Mouse (Mus musculus) embryonic facial prominence, embryonic 15.5 days (tissue): ENCODE measurements at regions not wholly inside any gene's neighbourhood (a gene's known extent, or its start where the extent isn't known, plus 50 kb on each side); places are given as distances from the start of the nearest gene placed in this dataset.

ENCODE experiments used
- ATAC-seq: fragments of 200-750 bp; cut with Nextera tagmentation; 2 replicates; pipeline ENCODE4 v1.8.0; 2017; ENCODE audit warnings: low read depth, moderate TSS enrichment; ENCODE audit not compliant: insufficient number of reproducible peaks, low FRiP score, low TSS enrichment
- H3K27ac ChIP-seq: fragments of 300-500 bp; sonication (generic); replicated peaks from 2 replicates; pipeline ENCODE4 v1.5.1; 2015; ENCODE audit warnings: mild to moderate bottlenecking, inconsistent platforms
- H3K27me3 ChIP-seq: fragments of 300-500 bp; sonication (generic); 2 replicates; pipeline ENCODE4 v1.6.1; 2015; ENCODE audit warnings: inconsistent platforms
- H3K36me3 ChIP-seq: fragments of 300-500 bp; sonication (generic); 2 replicates; pipeline ENCODE4 v1.6.1; 2015; ENCODE audit warnings: mild to moderate bottlenecking, inconsistent platforms
- H3K4me1 ChIP-seq: fragments of 300-500 bp; sonication (generic); 2 replicates; pipeline ENCODE4 v1.6.1; 2015; ENCODE audit warnings: inconsistent platforms
- H3K4me2 ChIP-seq: fragments of 300-500 bp; sonication (generic); replicated peaks from 2 replicates; pipeline ENCODE4 v1.6.1; 2015; ENCODE audit warnings: mild to moderate bottlenecking, inconsistent platforms
- H3K4me3 ChIP-seq: fragments of 300-500 bp; sonication (generic); replicated peaks from 2 replicates; pipeline ENCODE4 v1.5.1; 2015; ENCODE audit warnings: mild to moderate bottlenecking, inconsistent platforms
- H3K9ac ChIP-seq: fragments of 300-500 bp; sonication (generic); 2 replicates; pipeline ENCODE4 v1.6.1; 2015; ENCODE audit warnings: inconsistent platforms
- H3K9me3 ChIP-seq: fragments of 300-500 bp; sonication (generic); replicated peaks from 2 replicates; pipeline ENCODE4 v1.6.1; 2016; ENCODE audit warnings: inconsistent platforms
- WGBS: fragments of 180-500 bp; shearing (Covaris S2); methylation state at CpG from one replicate; pipeline ENCODE4 v1.1.7; 2015; 5-methylcytosine and 5-hydroxymethylcytosine counted together

DNA sequence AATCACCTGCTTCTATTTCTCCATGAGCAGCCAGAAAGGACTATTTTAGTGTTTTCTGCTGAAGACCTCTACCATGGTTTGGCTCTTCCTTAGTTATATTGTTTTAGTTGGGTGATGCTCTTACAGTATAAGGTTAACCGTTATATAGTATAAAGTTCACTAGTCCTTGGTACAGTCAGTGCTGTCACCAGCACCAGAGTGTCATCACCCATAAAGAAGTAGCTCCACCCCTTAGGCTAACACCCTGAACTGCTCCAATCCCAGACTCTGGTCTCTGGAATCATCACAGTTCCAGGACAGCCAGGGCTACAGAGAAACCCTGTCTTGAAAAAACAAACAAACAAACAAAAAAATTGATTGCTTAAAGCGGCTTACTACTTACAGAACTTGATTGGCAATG is 77.2 kb upstream of the Sgk1 start:
- Histone ChIP-seq H3K9ac (no peak overlapping the region), H3K4me3 (no peak overlapping the region), H3K27me3 (no peaks in the 10 kb centered on the region), H3K4me2 (no peak overlapping the region), H3K36me3 (no peaks in the 10 kb centered on the region), H3K27ac (no peak overlapping the region), H3K9me3 (no peaks in the 10 kb centered on the region), H3K4me1 (no peaks in the 10 kb centered on the region)
- no peak for ATAC-seq
- 79% methylated on average over 2 of the region's 2 CpGs for WGBS

DNA sequence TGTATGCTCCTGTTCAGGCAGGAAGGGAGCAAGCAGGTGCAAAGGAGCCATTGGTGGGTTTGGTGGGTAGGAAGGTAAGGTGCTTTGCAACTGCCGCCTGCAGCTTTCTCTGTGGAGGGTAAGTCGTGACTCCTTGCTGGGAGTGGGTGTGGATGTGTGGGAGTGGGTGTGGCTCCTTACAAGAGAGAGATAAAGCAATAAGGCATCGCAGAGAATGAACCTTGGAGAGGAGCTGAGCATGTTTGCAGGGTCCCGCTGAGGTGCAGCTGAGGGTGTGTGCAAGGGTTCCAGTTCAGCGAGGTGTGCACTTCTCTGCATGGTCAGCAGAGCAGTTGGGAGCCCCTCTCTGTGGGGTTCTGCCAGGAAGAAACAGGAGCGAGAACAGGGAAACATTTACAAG is 76.4 kb upstream of the Sgk1 start:
- H3K27ac ChIP-seq = no peak overlapping the region

DNA sequence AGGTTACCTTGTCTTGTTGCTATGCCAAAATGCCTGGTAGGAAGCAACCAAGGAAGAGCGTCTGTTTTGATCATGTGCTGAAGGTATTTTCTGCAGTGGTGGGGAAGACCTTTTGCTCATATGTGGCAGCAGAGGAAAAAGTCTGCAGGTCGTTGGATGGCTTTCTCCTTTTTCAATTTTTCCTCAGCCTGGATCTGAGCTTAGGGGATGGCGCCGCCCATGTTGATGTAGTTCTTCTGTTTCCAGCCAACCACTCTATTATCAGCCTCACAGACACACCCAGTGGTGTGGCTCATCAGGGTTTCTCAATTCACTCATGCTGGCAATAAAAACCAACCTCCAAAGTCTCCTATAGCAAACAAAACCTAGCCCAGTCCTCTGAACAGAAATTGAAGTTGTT is 75.3 kb upstream of the Sgk1 start:
- Histone ChIP-seq H3K36me3 (no peaks in the 10 kb centered on the region), H3K4me2 (no peak overlapping the region), H3K9ac (no peak overlapping the region), H3K4me1 (no peaks in the 10 kb centered on the region), H3K4me3 (no peak overlapping the region), H3K27me3 (no peaks in the 10 kb centered on the region), H3K27ac (no peak overlapping the region), H3K9me3 (no peaks in the 10 kb centered on the region)
- no peak for ATAC-seq
- 89% methylated on average over 4 of the region's 4 CpGs for WGBS

More for the DNA sequence above, 76.4 kb upstream of the Sgk1 start:
- Histone ChIP-seq H3K36me3 (no peaks in the 10 kb centered on the region), H3K4me3 (no peak overlapping the region), H3K9me3 (no peaks in the 10 kb centered on the region), H3K27me3 (no peaks in the 10 kb centered on the region), H3K4me2 (no peak overlapping the region), H3K4me1 (no peaks in the 10 kb centered on the region), H3K9ac (no peak overlapping the region)
- WGBS = 60% methylated on average over 6 of the region's 6 CpGs
- ATAC-seq = no peak

DNA sequence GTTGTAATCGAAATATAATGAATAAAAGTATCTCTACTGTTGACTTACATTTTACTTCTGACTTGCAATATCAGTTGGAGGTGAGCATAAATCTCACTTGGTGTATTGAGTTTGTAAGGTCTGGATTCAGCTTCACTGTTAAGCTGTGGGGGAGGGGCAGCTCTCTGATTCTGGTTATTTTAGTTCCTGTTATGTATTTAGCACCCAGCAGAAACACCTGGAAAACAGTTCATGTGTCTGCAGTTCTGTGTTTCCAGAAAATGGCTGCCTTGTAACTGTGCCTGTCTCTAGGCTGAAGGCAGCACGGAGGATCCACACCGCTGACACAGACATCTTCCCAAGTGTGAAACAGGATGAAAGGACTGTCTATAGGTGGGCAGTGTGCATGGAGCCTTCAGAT is 62.3 kb upstream of the Sgk1 start:
- H3K9ac ChIP-seq = no peak overlapping the region
- 77% methylated on average over 3 of the region's 3 CpGs for WGBS
- H3K4me3 ChIP-seq = no peak overlapping the region
- no peak for ATAC-seq
- no peak overlapping the region for H3K4me2 ChIP-seq
- H3K36me3 ChIP-seq = no peaks in the 10 kb centered on the region
- H3K27ac ChIP-seq = no peak overlapping the region
- H3K27me3 ChIP-seq = no peaks in the 10 kb centered on the region
- H3K9me3 ChIP-seq = no peaks in the 10 kb centered on the region
- peaks cover 4% of the 10 kb centered on the region; the same call in 1 of the 2 replicates for H3K4me1 ChIP-seq

DNA sequence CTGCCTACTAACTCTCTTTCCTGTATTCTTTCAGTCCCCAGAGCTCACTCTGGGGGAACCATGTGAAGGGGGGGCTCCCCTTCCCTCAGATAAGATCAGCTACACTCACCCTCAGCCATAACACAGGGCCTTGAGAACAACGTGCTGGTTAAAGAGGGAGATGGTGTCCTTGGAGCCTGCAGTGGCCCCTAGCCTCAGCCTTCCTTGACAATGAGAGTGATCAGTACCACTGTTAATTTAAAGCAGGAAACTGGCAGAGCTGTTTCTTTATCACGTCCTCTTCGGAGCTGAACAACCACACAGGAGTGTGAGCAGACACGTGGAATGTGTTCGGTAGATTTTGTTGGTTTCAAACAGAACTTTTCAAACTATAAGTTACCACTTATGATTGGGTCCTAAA is 60.6 kb upstream of the Sgk1 start:
- H3K4me2 ChIP-seq = no peak overlapping the region
- no peak overlapping the region for H3K4me3 ChIP-seq
- H3K4me1 ChIP-seq = peaks cover 8% of the 10 kb centered on the region; the same call in 1 of the 2 replicates
- no peaks in the 10 kb centered on the region for H3K27me3 ChIP-seq
- H3K9ac ChIP-seq = no peak overlapping the region
- no peak for ATAC-seq
- 68% methylated on average over 5 of the region's 5 CpGs for WGBS
- H3K9me3 ChIP-seq = no peaks in the 10 kb centered on the region
- H3K36me3 ChIP-seq = no peaks in the 10 kb centered on the region
- H3K27ac ChIP-seq = no peak overlapping the region

DNA sequence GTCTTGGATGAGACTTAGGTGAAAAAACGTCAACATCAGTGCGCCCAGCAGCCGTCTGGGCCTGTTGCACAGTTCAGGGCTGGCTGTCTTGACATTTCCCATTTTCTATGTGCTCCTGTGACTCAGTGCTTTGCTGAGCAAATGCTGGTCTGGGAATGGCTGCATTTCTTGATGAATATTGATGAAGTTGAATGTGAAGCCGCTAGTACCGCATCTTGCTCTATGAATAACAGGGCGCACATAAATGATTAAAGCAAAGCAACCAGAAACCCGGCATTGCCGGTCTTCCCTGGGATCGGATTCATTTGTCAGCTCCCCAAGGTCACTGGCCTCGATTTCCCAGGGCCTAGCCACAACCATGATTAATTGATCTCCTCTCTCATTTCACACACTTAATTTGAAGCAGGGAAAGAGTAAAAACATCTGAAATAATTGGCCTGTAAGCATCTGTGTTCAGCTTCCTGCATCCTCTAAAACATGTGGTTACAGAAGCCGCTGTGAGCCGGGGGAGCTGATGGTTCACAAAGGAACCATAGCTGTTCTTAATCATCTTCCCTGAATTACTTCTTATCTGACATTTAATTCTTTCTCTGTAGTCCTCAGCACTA is 57.5 kb upstream of the Sgk1 start:
- 35% methylated on average over 12 of the region's 12 CpGs for WGBS
- no peak for ATAC-seq
- no peak overlapping the region for H3K4me2 ChIP-seq

DNA sequence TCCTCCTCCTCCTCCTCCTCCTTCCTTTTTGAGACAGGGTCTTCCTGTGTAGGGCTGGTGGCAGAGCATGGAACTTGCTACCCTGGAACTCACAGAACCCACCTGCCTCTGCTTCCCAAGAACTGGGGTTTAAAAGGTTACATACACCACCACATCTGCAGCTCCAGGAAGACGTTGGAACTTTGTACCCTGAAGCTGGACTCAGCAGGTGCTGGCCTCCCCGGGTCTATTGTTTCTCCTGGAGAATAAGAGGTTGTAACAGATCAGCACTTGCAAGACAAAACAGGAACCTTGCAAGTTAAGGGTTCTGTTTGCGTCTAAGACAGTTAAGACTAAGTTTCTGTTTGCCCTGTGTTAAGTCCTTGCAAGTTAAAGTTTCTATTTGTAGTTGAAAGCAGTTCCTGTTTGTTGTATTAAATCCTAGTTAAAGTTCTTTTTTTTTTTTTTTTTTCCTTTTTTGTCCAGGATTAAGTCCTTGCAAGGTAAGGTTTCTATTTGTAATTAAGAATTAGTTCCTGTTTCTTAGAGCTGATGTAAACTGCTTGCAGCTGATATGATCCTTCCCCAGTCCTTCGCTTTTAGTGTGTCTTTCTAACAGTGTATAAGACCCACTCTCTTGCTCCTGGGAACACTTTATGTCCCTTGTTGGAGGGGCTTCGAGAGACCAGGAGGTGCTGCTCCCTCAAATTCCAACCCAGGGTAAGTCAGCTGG is 55.0 kb upstream of the Sgk1 start:
- no peaks in the 10 kb centered on the region for H3K36me3 ChIP-seq
- H3K4me1 ChIP-seq = peaks cover 18% of the 10 kb centered on the region
- 48% methylated on average over 5 of the region's 5 CpGs for WGBS
- no peaks in the 10 kb centered on the region for H3K27me3 ChIP-seq
- H3K4me2 ChIP-seq = no peak overlapping the region
- no peak overlapping the region for H3K27ac ChIP-seq
- no peaks in the 10 kb centered on the region for H3K9me3 ChIP-seq
- no peak for ATAC-seq
- H3K9ac ChIP-seq = no peak overlapping the region
- H3K4me3 ChIP-seq = no peak overlapping the region

More for the DNA sequence above, 57.5 kb upstream of the Sgk1 start:
- Histone ChIP-seq H3K27ac (no peak overlapping the region), H3K4me1 (peaks cover 18% of the 10 kb centered on the region), H3K9ac (no peak overlapping the region), H3K27me3 (no peaks in the 10 kb centered on the region), H3K9me3 (no peaks in the 10 kb centered on the region), H3K36me3 (no peaks in the 10 kb centered on the region), H3K4me3 (no peak overlapping the region)

DNA sequence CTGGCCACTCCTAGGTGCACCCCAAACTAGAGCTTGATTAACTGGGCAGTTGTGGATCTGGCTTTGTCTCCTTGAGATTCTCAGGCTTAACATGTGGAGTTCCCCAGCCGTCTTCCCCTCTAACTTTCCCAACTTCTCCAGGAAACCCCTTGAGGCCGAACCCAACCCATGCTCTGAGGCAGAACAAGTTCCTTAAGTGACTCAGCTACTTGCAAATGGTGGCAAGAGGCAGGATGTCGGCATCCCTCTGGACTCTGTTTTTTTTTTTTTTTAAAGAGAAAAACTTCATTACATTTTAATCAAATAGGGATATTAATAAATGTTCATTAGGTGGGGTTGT is 54.5 kb upstream of the Sgk1 start:
- Histone ChIP-seq H3K4me2 (no peak overlapping the region), H3K4me1 (peaks cover 18% of the 10 kb centered on the region), H3K36me3 (no peaks in the 10 kb centered on the region), H3K27me3 (no peaks in the 10 kb centered on the region), H3K27ac (no peak overlapping the region), H3K9ac (no peak overlapping the region), H3K4me3 (no peak overlapping the region), H3K9me3 (no peaks in the 10 kb centered on the region)
- no peak for ATAC-seq
- WGBS = 52% methylated on average over 3 of the region's 3 CpGs

DNA sequence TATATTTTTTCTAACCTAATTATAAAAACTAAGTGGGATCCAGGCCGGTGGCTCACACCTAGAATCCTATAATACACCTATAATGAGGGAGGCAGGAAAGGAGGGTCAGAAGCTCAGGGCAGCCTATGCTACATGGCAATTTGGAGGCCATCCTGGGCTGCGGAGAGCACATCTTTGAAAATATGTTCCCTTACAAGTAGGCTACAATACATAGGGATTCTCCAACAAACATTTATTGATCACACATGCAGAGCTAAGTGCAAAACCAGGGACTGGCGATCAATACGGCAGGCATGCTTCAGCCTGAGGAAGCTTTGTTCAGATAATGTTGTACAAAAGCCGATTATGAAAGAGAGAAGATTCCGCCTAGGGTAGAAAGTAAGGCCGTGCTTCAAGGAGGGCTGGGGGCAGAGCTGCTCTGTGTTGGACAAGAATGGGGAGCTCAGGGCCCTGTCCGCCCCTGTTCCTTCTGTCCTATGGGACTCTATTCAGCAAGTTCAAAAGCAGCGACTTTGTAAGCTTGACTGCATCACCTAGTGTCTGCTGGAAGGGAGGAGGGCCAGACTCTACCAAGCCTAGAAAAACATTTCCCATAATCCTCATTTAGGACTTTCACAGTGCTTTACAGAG is 53.4 kb upstream of the Sgk1 start:
- Histone ChIP-seq H3K4me3 (no peak overlapping the region), H3K9ac (no peak overlapping the region), H3K36me3 (no peaks in the 10 kb centered on the region), H3K9me3 (no peaks in the 10 kb centered on the region), H3K27ac (no peak overlapping the region), H3K27me3 (no peaks in the 10 kb centered on the region), H3K4me2 (no peak overlapping the region), H3K4me1 (peaks cover 18% of the 10 kb centered on the region)
- ATAC-seq = no peak
- 66% methylated on average over 9 of the region's 9 CpGs for WGBS

DNA sequence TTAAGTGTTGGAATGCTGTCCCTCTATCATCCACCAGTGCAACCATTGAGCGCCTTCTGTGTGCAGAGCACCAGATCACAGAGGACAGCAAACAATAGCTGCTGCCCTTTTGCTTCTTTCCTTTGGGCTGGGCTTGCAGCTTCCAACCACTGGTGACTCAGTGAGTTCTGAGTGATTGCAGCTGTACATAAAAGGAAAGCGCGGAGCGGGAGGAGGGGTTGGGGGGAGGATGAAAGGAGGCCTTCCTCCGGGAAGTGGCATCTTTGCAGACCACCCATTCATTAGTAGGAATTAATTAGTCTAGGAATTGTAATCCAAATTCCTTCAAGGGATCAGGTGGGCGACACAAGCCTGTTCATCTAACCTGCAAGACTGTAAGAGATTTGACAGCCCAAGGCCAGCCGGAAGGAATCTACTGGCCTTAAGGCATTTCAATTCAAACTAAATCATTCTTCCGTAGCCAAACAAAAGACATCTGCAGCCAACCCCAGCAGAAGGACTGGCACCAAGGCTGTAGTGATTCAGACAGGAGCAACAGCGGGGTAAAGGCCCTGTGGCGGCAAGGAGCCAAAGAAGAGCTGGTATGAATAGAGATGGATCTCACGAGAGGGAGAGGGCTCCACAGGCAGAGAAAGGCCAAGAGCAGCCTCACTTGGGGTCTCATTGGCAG is 52.8 kb upstream of the Sgk1 start:
- no peak overlapping the region for H3K4me2 ChIP-seq
- no peak overlapping the region for H3K27ac ChIP-seq
- WGBS = 35% methylated on average over 11 of the region's 11 CpGs
- peaks cover 18% of the 10 kb centered on the region for H3K4me1 ChIP-seq
- H3K27me3 ChIP-seq = no peaks in the 10 kb centered on the region
- H3K9me3 ChIP-seq = no peaks in the 10 kb centered on the region
- H3K4me3 ChIP-seq = no peak overlapping the region
- ATAC-seq = no peak
- H3K36me3 ChIP-seq = no peaks in the 10 kb centered on the region
- H3K9ac ChIP-seq = no peak overlapping the region

DNA sequence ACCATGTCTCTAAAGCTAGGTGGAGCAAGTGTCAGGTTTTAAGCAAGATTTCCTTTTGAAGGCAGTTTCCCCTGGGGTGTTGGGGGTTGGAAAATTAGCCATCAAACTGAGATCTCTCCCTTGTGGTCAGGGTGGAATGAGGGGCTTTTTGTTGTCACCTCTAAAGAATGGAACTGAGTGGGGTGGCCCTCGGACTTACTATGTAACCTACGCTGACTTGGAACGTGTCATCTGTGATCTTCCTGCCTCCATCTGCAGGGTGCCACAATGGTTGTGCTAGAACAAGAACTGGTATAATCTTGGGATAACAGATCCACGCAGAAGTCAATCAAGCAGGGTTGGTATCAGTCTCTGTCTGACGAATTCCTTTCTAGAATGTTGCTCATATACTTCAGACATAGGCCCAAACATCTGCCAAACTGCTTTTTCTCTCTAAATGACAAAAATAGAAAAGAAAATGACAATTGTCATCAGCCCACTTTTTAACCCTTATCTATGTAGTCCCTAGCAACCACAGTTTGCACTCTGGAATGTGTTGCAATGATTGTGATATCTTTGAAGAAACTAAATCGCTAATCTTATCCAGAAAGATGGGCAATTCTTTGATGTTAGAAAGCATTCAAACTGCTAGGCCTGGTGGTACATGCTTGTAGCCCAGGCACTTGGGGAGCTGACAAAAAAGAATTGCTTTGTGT is 50.8 kb upstream of the Sgk1 start:
- ATAC-seq = no peak
- no peak overlapping the region for H3K9ac ChIP-seq
- WGBS = 78% methylated on average over 6 of the region's 6 CpGs
- no peak overlapping the region for H3K27ac ChIP-seq
- no peaks in the 10 kb centered on the region for H3K36me3 ChIP-seq
- no peak overlapping the region for H3K4me3 ChIP-seq
- no peaks in the 10 kb centered on the region for H3K27me3 ChIP-seq
- peaks cover 10% of the 10 kb centered on the region; the same call in 1 of the 2 replicates for H3K4me1 ChIP-seq
- no peaks in the 10 kb centered on the region for H3K9me3 ChIP-seq
- H3K4me2 ChIP-seq = no peak overlapping the region
